Mouse (Mus musculus): ENCODE results near the gene Heca.

Gene Heca

DNA sequence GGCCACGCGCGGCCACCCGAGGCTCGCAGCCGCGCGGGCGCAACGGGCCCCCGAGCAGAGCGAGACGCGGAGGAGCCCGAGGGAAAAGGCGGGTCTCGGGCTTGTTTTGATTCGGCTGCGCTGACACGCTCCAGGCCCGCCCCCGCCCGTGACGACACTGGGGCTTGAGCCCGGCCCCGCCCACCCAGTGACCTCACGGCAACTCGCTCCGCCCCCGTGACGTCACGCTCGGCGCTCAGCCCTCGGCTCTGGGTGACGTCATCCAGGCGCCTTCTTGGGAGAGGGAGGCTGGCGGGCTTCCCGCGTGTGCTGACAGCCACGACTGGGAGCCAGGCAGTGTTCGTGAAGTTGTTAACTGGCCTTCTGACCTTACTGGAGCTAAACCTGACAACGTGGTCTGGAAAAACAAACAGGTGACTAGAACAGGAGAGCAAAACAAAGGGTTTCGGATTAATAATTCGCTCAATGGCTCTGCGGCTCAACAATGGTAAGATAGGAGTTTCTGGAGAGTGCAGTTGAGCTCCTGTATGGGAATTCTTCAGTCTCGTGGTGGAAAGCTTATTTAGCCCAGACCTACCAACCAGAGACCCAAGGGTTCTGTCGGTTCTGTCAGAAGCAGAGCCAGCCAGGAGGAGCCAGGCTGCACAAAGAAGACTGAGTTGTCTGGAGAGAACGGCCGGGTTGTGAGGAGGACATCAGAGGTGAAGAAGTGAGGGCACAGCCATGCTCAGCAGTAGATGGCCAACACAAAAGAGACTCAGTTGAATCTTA lies at the start of gene Heca:
Heca (minus strand) TSS at position 108 of the 771 bp plus-strand sequence.
- ChIA-PET CTCF (no interaction called here), POLR2A (interaction anchor here in 2 of 4 experiments (0.7 to 1.0 kb wide), 5 partner anchors 8 to 402 kb away, joined by 3 to 4 read pairs (median 4); no protein-coding TSS in a partner anchor)

DNA sequence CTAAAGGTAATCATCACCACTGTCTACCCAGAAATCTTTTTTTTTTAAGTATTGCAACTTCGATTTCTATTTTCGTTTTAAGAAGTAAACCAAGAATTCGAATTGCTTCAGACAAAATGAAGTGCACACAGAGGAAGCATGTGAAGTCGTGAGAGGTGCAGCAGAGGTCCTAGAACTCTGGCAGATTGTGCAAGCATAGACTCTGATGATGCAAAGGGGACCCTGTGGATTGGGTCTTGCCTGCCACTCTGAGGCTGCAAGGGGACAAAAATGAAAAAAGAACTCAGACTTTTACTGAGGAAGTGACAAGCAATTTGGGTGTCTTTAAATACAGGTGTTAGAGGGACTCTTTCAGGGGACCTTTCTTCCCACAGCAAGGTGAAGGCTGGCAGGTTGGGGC lies 42.7 kb upstream of the Heca start:
- CTCF ChIA-PET = no interaction called here
- POLR2A ChIA-PET = no interaction called here

DNA sequence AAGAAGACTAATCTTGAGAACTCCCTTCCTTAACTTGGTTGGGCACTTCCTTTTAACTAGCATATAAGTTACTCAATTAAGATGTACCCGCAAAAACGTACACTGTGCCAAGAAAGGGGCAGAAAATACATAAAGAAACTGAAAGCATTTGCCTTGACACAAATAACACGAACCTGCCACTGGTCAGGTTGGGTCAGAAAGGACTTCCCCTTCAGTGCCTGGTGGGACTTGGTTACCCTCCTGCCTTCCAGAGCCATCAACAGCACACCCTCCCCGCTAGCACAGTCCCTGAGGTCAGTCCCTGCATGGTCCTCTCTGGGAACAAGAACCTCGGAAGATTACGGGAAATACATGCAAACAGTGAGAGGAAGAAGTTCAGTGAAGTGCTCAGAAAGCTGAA lies 41.3 kb upstream of the Heca start:
- ChIA-PET CTCF (no interaction called here), POLR2A (interaction anchor here in 1 of 4 experiments (0.7 kb wide), 1 partner anchor 9 kb away, joined by 6 read pairs; no protein-coding TSS in a partner anchor)

DNA sequence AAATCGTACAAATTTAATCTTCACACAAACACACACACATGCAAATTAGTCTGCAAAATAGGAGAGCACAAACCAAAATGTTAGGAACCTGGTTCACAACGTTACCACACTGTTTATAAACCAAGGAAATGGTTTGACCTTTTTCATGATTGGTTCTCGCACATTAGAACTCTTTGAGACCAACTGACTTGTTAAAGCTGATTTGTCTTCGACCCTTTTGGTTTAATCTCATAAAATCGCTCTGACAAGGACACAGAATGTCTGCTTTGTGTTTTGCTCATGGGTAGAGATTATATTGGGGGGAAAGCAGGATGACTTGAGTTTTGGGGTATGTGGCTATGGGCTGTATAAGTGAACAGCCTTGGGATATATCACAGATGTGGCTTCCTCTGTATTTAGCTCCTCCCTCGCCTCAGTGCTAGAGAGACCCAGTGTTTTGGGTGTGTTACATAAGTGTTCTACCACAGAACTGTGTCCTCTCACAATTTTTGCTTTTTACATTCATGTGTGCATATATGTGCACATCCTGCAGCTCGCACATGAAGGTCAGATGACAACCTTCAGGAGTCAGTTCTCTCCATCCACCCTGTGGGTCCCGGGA lies 40.1 kb upstream of the Heca start:
- CTCF ChIA-PET = no interaction called here
- POLR2A ChIA-PET = interaction anchor here in 1 of 4 experiments (1.2 to 1.4 kb wide), 2 partner anchors 17 to 42 kb away, joined by 3 read pairs; no protein-coding TSS in a partner anchor

DNA sequence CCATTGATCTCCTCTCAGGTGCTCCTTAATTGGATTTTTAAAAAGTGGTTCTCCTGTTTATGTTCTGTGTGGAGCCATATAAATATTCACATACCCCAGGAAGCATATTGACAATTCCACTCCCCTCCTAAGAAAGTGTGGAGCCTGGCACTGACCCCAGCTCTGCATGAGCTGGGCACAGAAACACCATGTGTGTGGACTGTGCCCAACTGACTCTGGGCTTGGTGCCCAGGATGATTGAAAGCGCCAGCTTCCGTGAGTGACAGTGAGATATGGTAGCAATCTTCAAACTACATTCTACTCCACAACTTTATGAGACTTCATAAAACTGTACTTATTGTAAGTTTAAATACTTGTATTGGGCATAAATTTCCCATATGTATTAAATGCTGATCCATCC lies 35.4 kb upstream of the Heca start:
- ChIA-PET CTCF (no interaction called here), POLR2A (no interaction called here)

DNA sequence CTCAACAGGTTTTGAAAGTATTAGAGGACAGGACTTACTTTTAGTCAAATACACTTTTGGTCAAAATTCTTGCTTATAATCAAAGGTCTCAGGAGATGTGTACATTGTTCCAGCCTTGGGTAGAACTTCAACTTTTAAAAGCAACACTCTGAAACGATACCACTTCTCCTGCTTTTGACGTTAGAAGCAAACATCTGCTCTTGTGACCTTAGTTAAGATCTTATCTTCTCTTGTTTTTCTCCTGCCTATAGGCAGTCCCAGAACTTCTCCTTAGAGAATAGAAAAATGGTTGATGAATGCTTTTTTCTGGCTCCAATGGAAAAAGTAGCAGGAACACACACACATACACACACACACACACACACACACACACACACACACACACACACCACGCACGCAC lies 18.2 kb upstream of the Heca start:
- POLR2A ChIA-PET = interaction anchor here in 2 of 4 experiments (0.5 to 1.1 kb wide), 3 partner anchors 12 to 19 kb away, joined by 3 to 4 read pairs (median 3); no protein-coding TSS in a partner anchor
- CTCF ChIA-PET = no interaction called here

DNA sequence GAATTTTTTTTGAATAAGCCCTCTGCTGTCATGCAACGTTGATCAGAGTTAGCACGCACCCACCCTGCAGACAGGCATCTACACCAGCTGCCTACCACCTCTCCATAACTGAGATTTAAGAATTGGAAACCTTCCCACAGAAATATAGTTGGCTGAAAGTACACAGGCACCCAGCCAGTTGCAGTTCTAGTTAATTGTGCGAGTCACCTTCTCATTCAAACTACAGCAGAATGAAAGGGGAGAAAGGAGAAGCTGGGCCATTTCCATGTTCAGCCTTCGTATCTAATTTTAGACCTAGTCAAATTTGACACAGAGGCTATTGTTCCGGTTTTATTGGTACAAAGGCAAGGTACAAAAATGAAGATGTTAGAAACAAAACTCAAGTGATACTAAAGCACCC lies 2.9 kb upstream of the Heca start:
- ChIA-PET CTCF (no interaction called here), POLR2A (interaction anchor here in 1 of 4 experiments (0.6 kb wide), 1 partner anchor 187 kb away, joined by 3 read pairs; no protein-coding TSS in a partner anchor)

DNA sequence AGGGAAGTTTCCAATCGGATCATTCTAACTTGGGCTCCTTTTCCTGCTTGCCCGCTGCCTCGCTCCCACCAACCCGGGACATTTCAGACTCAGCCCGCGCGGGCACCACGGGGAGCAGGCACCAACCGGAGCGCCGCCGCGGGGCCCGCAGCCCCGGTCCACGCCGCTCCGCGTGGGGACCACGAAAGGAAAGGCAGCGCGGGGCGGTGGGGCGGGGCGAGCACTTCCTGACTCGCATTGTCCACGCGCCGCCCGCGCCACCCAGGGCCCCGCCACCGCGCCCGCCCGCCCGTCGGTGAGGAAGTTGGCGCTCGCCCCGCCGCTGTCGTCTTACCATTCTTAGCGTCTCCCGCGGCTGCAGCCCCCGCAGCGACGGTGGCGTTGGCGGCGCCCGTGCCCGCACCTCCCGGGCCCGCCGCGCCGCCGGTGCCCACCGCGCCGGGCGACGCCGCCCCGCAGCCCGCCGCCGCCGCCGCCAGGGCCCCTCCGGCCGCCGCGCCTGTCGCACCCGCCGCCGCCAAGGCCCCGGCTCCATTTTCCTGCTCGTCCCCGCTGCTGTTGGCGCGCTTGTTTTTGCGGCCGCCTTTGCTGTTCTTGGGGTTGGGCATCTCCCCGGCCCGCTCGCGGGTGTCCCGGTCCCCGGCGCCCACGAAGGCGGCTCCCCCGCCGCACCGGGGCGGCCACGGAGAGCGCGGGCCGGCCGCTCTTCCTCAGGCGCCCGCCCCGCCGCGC lies 526 bp downstream of the Heca start:
- POLR2A ChIA-PET = interaction anchor here in 2 of 4 experiments (0.6 to 1.4 kb wide), 9 partner anchors 12 to 238 kb away, joined by 3 to 7 read pairs (median 3); partner anchors contain the start of gene Abracl (in 1 of the 2)
- CTCF ChIA-PET = interaction anchor here in 2 of 4 experiments (0.6 kb wide), 2 partner anchors 87 to 160 kb away, joined by 3 read pairs; no protein-coding TSS in a partner anchor

DNA sequence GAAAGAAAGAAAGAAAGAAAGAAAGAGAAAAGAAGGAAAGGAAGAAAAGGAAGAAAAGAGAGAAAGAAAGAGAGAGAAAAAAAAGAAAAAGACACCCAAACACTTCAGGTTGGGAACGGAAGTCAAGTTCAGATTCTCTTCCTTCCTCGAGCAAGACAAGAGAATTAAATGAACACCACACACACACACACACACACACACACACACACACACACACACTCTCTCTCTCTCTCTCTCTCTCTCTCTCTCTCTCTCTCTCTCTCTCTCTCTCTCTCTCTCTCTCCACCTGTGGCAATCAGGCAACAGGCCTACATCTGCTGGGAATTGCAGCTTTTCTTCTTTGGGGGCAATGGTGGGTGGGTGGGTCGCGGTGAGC lies 1.1 kb downstream of the Heca start:
- POLR2A ChIA-PET = interaction anchor here (0.6 to 2.2 kb wide), 12 partner anchors 12 to 493 kb away, joined by 3 to 7 read pairs (median 4); partner anchors contain the start of gene Abracl (in 2 of the 4)
- CTCF ChIA-PET = interaction anchor here in 2 of 4 experiments (0.6 to 0.7 kb wide), 3 partner anchors 88 to 186 kb away, joined by 3 to 8 read pairs (median 3); no protein-coding TSS in a partner anchor

DNA sequence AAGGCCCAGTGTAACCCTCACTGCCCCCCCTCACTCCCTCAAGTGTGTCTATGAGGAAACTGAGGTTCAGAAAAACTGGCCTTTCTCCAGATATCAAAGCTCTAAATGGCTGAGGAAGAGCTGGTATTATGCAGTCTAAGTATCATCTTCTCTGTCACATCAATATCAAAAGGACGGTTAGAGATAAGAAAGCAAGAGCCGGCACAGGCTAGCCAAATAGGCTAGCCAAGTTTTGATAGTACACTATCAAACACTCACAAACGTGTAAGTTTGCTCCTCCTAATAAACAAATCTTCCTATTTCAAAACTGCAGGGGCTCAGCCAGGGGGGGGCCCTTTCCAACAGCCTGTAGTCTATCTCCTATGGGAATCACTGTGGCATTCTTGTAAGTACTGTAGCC lies 1.8 kb downstream of the Heca start:
- POLR2A ChIA-PET = interaction anchor here in 3 of 4 experiments (0.6 to 2.2 kb wide), 9 partner anchors 18 to 492 kb away, joined by 3 to 7 read pairs (median 3); partner anchors contain the start of gene Abracl (in 1 of the 3)

DNA sequence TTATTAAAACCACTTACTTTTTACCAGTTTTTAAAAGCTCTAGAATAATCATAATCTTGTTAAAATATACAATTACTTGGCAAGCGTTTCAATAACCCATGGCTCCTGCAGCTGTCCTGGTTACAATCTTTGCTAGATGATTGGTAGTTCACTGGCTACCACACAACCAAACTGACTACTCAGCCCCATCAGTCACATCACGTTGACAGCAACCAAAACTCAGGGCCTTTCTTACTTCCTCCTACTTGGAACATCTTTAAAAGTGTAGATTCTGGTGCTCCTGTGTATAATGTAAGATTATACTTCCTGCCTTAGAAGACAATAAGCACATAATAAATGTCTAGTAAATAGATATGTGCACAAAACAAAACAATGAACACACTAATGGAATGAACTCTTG lies 14.2 kb downstream of the Heca start:
- POLR2A ChIA-PET = interaction anchor here in 1 of 4 experiments (1.3 kb wide), 1 partner anchor 9 kb away, joined by 5 read pairs; no protein-coding TSS in a partner anchor
- CTCF ChIA-PET = no interaction called here

More for the DNA sequence above, 1.8 kb downstream of the Heca start:
- CTCF ChIA-PET = interaction anchor here in 1 of 4 experiments (0.7 kb wide), 1 partner anchor 185 kb away, joined by 8 read pairs; no protein-coding TSS in a partner anchor

DNA sequence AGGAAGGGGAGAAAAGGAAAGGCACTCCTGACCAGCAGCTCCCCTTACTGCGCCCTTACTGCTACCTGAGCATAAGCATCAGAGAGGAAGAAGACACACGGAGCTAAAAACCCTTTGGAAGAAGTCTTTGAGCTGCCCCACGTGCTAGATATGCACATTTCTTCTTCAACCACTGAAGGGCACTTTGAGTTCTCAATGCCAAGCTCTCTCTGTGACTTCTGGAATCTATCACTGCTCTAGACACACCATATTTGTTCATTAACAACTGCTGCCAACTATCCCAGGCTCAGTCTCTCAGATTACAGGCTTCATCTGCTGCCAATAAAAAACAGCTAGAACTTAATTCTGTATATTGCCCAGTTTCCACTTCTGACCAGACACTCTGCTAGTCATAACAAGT lies 15.7 kb downstream of the Heca start:
- ChIA-PET CTCF (no interaction called here), POLR2A (interaction anchor here in 1 of 4 experiments (1.3 kb wide), 1 partner anchor 125 kb away, joined by 3 read pairs; no protein-coding TSS in a partner anchor)

DNA sequence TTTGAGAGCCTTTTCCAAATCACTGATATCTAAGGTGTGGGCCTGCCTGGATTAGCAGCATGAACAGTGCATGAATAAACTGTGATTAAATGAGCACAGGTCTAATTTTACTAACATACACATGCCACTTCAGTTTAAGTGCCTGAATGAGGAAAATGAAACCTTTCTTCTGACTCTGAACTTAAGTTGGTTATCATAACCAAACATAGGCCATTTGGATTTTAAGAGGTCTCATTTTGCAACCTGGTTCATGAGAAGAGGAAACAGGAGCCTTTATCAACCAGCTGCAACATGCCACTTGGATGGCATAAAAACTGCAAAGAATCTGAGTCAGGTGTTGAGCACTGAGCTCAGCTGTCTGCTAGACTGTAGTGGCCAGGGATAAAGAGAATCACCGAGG lies 16.7 kb downstream of the Heca start:
- ChIA-PET POLR2A (no interaction called here), CTCF (no interaction called here)

DNA sequence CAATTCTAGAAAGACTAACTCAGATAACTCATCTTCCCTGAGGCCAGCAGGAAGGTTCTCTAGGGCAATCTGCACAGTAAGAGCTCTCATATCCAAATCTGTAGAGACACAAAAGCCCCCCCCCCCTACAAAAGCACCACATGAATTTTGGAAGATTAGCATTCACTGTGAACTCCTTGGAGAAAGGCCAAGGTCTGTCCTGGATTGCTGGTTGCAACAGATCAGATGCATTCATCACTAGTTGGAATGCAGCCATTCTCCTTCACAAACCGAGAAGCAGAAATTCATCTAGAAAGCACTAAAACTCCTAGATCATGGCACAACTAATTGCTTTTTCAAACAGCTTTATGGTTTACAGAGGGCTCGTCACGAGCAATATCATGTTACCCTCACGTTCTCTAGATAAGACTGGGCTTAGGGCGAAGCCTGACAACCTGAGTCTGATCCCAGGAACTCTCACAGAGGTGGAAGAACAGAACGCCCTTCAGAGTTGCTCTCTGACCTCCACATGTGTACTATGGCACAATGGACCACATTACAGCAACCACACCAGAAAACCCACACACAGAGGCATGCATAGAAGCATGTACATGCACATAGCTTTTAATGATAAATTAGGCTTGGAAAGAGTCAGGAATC lies 17.3 kb downstream of the Heca start:
- ChIA-PET POLR2A (interaction anchor here in 1 of 4 experiments (0.6 kb wide), 1 partner anchor 11 kb away, joined by 3 read pairs; no protein-coding TSS in a partner anchor), CTCF (no interaction called here)

DNA sequence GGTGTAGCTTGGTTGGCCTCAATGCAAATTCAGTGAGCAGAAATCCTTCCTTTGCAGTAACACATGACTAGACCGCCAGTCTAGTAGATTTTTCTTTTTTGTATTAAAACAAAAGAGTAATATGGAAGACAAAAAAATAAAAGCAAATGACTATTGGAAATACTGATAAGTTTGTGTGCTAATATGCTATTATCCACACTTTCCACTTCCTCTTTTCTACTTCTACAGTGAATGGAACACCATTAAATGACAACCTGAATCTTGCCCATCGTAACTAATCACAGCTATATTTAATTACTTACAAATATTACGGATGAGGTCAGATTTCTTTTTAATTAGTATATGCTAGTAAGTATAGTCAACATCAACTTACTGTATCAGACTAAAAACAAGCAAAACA lies 22.7 kb downstream of the Heca start:
- ChIA-PET CTCF (no interaction called here), POLR2A (no interaction called here)

DNA sequence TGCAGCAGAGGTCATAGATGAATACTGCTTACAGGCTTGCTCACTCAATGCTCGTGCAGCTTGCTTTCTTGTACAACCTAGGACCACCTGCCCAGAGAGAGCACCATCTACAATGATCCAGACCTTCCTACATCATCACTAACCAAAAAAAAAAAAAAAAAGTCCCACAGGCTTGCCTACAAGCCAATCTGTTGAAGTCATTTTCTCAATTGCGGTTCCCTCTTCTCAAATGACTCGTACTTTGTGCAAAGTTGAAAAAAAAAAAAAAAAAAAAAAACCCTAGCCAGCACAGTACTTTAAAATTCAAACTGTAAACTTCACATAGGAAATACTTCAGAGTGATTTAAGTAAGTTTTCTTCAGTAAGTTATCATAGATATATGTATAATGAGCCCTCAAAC lies 23.7 kb downstream of the Heca start:
- ChIA-PET POLR2A (no interaction called here), CTCF (no interaction called here)

DNA sequence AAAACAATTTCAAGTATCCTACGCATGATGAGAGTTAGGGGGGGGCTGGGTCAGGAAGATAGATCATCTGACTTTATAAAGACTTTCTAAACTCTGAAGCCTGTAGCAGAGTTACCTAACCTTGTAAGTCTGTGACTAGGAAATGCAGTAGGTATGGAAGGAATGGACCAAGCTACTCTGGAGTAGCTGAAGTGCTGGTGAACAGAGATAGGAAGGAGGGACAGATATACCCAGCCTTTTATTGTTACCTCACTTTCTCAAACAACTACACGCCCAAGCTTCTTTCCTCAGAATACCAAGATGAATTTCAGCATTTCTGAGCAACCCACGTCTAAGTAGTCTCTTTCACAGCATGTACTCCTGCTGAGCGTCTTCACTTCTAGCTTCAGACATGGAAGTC lies 26.5 kb downstream of the Heca start:
- ChIA-PET POLR2A (interaction anchor here in 1 of 4 experiments (0.7 kb wide), 1 partner anchor 15 kb away, joined by 3 read pairs; no protein-coding TSS in a partner anchor), CTCF (interaction anchor here in 2 of 4 experiments (0.6 to 0.7 kb wide), 2 partner anchors 277 to 731 kb away, joined by 3 to 6 read pairs; no protein-coding TSS in a partner anchor)

DNA sequence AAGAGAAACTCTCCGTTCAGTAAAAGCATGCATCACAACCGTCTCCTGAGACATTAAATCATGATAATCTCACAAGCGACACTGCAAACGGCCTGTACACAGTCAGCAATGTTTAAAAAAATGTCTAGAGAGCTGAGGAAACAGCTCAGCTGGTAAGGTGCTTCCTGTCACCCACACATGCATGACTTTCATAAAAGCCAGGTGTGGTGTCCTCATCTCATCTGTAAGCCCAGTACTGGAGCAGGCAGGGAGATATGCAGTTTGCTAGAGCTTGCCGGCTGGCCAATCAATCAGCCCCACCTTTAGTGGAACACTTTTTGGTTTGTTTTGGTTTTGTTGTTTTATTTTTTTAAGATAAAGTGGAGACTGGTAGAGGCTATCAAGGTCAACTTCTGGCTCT lies 27.9 kb downstream of the Heca start:
- ChIA-PET CTCF (no interaction called here), POLR2A (interaction anchor here in 1 of 4 experiments (0.5 kb wide), 1 partner anchor 195 kb away, joined by 3 read pairs; no protein-coding TSS in a partner anchor)

DNA sequence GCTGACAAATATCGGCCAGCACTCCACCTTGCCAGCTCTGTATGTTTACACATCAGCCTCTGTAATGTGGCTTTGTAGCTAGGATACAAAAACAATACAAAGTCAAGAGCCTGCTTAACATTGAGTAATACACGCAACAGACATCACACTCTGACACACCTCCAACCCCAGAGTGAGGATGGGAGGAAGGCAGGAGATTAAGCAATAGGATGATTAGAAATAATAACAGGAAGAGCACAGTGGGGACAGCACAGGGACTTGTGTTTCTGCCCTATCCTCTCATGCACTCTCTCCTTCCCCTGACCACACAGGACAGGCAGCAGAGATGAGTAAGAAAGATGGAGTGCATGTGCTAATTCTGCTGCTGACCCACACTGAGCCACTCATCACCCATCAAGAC lies 28.8 kb downstream of the Heca start:
- ChIA-PET CTCF (no interaction called here), POLR2A (no interaction called here)
